Mouse (Mus musculus): Measurements from ENCODE around the gene Pitpnm1.

DNA sequence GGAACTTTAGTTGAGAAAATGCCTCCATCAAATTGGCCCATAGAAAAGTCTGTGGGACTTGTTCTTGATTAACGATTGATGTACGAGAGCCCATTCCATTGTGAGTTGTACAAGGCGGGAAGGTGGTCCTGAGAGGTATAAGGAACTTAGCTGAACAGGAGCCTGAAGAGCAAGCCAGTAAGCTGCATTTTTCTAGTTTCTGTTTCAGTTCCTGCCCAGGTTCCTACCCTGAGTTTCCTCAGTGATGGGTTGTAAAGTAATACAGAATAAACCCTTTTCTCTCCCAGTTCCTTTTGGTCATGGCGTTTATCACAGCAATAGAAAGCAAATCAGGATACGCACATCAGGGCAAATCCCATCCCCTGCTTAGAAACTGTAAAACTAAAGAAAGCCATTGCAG lies 38.1 kb downstream of the Pitpnm1 start:
- TF ChIP-seq POLR2A (IDR thresholded peaks at IDR 0.05; ENCODE audit: low read depth, low read length), result no peak
- TF ChIP-seq CTCF (IDR thresholded peaks at IDR 0.05; ENCODE audit: extremely low read depth, insufficient read depth, insufficient read length, insufficient replicate concordance), result no peak
